Mouse (Mus musculus) heart, embryonic 11.5 days (tissue): Measurements from ENCODE around the gene Tmx2. TPM values are rescaled to one million over a fixed set of nuclear protein-coding genes. Genes with fewer than 3 reads are reported as not detected.
A peak's percentile ranks its signal among the peaks of the same experiment; 100 is the strongest.

ENCODE experiments used
- ATAC-seq: fragments of 200-750 bp; cut with Nextera tagmentation; replicated peaks from 2 replicates; pipeline ENCODE4 v1.8.0; 2017; ENCODE audit warnings: moderate library complexity; ENCODE audit not compliant: insufficient number of reproducible peaks, low FRiP score, low TSS enrichment
- H3K27ac ChIP-seq: fragments of 300-500 bp; sonication (generic); 2 replicates; pipeline ENCODE4 v1.5.1; 2014; ENCODE audit warnings: mild to moderate bottlenecking, low read depth, low read length
- H3K27me3 ChIP-seq: fragments of 300-500 bp; sonication (generic); 2 replicates; pipeline ENCODE4 v1.6.1; 2014; ENCODE audit warnings: mild to moderate bottlenecking, low read length, mixed read lengths; ENCODE audit not compliant: control insufficient read depth, insufficient read depth
- H3K36me3 ChIP-seq: fragments of 300-500 bp; sonication (generic); 2 replicates; pipeline ENCODE4 v1.6.1; 2014; ENCODE audit warnings: mild to moderate bottlenecking, low read length, moderate library complexity, mixed read lengths; ENCODE audit not compliant: control insufficient read depth, insufficient read depth
- H3K4me1 ChIP-seq: fragments of 300-500 bp; sonication (generic); 2 replicates; pipeline ENCODE4 v1.6.1; 2014; ENCODE audit warnings: low read length; ENCODE audit not compliant: control insufficient read depth, insufficient read depth
- H3K4me2 ChIP-seq: fragments of 300-500 bp; sonication (generic); 2 replicates; pipeline ENCODE4 v1.6.1; 2014; ENCODE audit warnings: mild to moderate bottlenecking, moderate library complexity
- H3K4me3 ChIP-seq: fragments of 300-500 bp; sonication (generic); 2 replicates; pipeline ENCODE4 v1.5.1; 2014; ENCODE audit warnings: low read depth, low read length
- H3K9ac ChIP-seq: fragments of 300-500 bp; sonication (generic); 2 replicates; pipeline ENCODE4 v1.6.1; 2014; ENCODE audit warnings: mild to moderate bottlenecking, low read depth, low read length, moderate library complexity
- H3K9me3 ChIP-seq: fragments of 300-500 bp; sonication (generic); replicated peaks from 2 replicates; pipeline ENCODE4 v1.6.1; 2016; ENCODE audit warnings: low read length; ENCODE audit not compliant: control insufficient read depth
- WGBS: fragments of 180-500 bp; shearing (Covaris S2); extraction: QIAGEN DNeasy Blood & Tissue Kit; methylation state at CpG from one replicate; pipeline ENCODE4 v1.1.7; 2014; ENCODE audit not compliant: insufficient replicate concordance; 5-methylcytosine and 5-hydroxymethylcytosine counted together
- polyA plus RNA-seq: library from polyadenylated mRNA; unstranded; fragments of >200 nt; fragmentation: Nextera tagmentation; extraction: Ambion mirVana; gene quantifications from 2 replicates; pipeline ENCODE4 v1.2.1, GENCODE M21; 2014

The Tmx2 gene
- polyA plus RNA-seq, 1 experiment from 2014 or later: 144 TPM

GRCm38 (mm10) chr2:84638428-84639220 is 40.3 kb downstream of the Tmx2 start:
- WGBS: 44% methylated on average over 5 of the region's 5 CpGs
- H3K36me3 ChIP-seq: no peaks in the 10 kb centered on the region
- no peak overlapping the region for H3K4me3 ChIP-seq
- peak overlapping the region; percentile 98 for H3K27ac ChIP-seq
- no peaks in the 10 kb centered on the region for H3K27me3 ChIP-seq
- H3K9ac ChIP-seq: peak overlapping the region; percentile 31; the same call in 1 of the 2 replicates
- ATAC-seq: no peak
- peak overlapping the region; percentile 56 for H3K4me2 ChIP-seq
- no peaks in the 10 kb centered on the region for H3K9me3 ChIP-seq
- H3K4me1 ChIP-seq: peaks cover 80% of the 10 kb centered on the region

GRCm38 (mm10) chr2:84637452-84638165 is 41.3 kb downstream of the Tmx2 start:
- peak overlapping the region; percentile 98 for H3K27ac ChIP-seq
- H3K9me3 ChIP-seq: no peaks in the 10 kb centered on the region
- no peaks in the 10 kb centered on the region for H3K36me3 ChIP-seq
- no peak for ATAC-seq
- H3K4me3 ChIP-seq: no peak overlapping the region
- H3K4me2 ChIP-seq: peak overlapping the region; percentile 56
- H3K27me3 ChIP-seq: no peaks in the 10 kb centered on the region
- H3K9ac ChIP-seq: peak overlapping the region; percentile 48; the same call in 1 of the 2 replicates
- WGBS: 24% methylated on average over 7 of the region's 7 CpGs
- H3K4me1 ChIP-seq: peaks cover 79% of the 10 kb centered on the region

- H3K27me3 ChIP-seq: no peaks in the 10 kb centered on the region
- H3K9ac ChIP-seq: peak overlapping the region; percentile 64
- no peak for ATAC-seq
- peaks cover 83% of the 10 kb centered on the region for H3K4me1 ChIP-seq
- H3K4me3 ChIP-seq: peak overlapping the region; percentile 31
- no peaks in the 10 kb centered on the region for H3K9me3 ChIP-seq
- 17% methylated on average over 8 of the region's 8 CpGs for WGBS
- H3K4me2 ChIP-seq: peak overlapping the region; percentile 61
- H3K36me3 ChIP-seq: no peaks in the 10 kb centered on the region
- peak overlapping the region; percentile 98 for H3K27ac ChIP-seq
Observed at GRCm38 (mm10) chr2:84636231-84636741, 42.7 kb downstream of the Tmx2 start.

- peak overlapping the region; percentile 98 for H3K27ac ChIP-seq
- H3K36me3 ChIP-seq: no peaks in the 10 kb centered on the region
- ATAC-seq: peak; percentile 88
- peak overlapping the region; percentile 61 for H3K4me2 ChIP-seq
- H3K9me3 ChIP-seq: no peaks in the 10 kb centered on the region
- H3K9ac ChIP-seq: peak overlapping the region; percentile 64
- no peaks in the 10 kb centered on the region for H3K27me3 ChIP-seq
- peak overlapping the region; percentile 31; the same call in 1 of the 2 replicates for H3K4me3 ChIP-seq
- H3K4me1 ChIP-seq: peaks cover 78% of the 10 kb centered on the region
- 2% methylated on average over 2 of the region's 2 CpGs for WGBS
Observed at GRCm38 (mm10) chr2:84635611-84636010, 43.3 kb downstream of the Tmx2 start.

- peak overlapping the region; percentile 61 for H3K4me2 ChIP-seq
- peak overlapping the region; percentile 64 for H3K9ac ChIP-seq
- H3K4me1 ChIP-seq: peaks cover 73% of the 10 kb centered on the region
- ATAC-seq: no peak
- peak overlapping the region; percentile 98 for H3K27ac ChIP-seq
- no peaks in the 10 kb centered on the region for H3K36me3 ChIP-seq
- H3K4me3 ChIP-seq: peak overlapping the region; percentile 31
- WGBS: 15% methylated on average over 4 of the region's 4 CpGs
- no peaks in the 10 kb centered on the region for H3K9me3 ChIP-seq
- no peaks in the 10 kb centered on the region for H3K27me3 ChIP-seq
Observed at GRCm38 (mm10) chr2:84634934-84635482, 43.9 kb downstream of the Tmx2 start.

- Histone ChIP-seq H3K36me3 (no peaks in the 10 kb centered on the region), H3K4me3 (peak overlapping the region; percentile 5; the same call in 1 of the 2 replicates), H3K4me1 (peaks cover 71% of the 10 kb centered on the region), H3K27me3 (no peaks in the 10 kb centered on the region), H3K9ac (peak overlapping the region; percentile 64), H3K9me3 (no peaks in the 10 kb centered on the region), H3K4me2 (peak overlapping the region; percentile 61), H3K27ac (peak overlapping the region; percentile 98)
- 29% methylated on average over 4 of the region's 4 CpGs for WGBS
- no peak for ATAC-seq
Observed at GRCm38 (mm10) chr2:84634006-84634405, 44.9 kb downstream of the Tmx2 start.

- H3K36me3 ChIP-seq: no peaks in the 10 kb centered on the region
- H3K27me3 ChIP-seq: no peaks in the 10 kb centered on the region
- no peak; the same call in 1 of the 2 replicates for ATAC-seq
- 0% methylated on average over 3 of the region's 3 CpGs for WGBS
- H3K4me1 ChIP-seq: peaks cover 65% of the 10 kb centered on the region
- H3K9ac ChIP-seq: peak overlapping the region; percentile 64
- peak overlapping the region; percentile 98 for H3K27ac ChIP-seq
- H3K4me3 ChIP-seq: no peak overlapping the region
- H3K4me2 ChIP-seq: peak overlapping the region; percentile 54
- no peaks in the 10 kb centered on the region for H3K9me3 ChIP-seq
Observed at GRCm38 (mm10) chr2:84632999-84633398, 45.9 kb downstream of the Tmx2 start.

- no peaks in the 10 kb centered on the region for H3K36me3 ChIP-seq
- H3K4me2 ChIP-seq: peak overlapping the region; percentile 54; the same call in 1 of the 2 replicates
- no peaks in the 10 kb centered on the region for H3K27me3 ChIP-seq
- H3K4me3 ChIP-seq: no peak overlapping the region
- H3K4me1 ChIP-seq: peaks cover 63% of the 10 kb centered on the region
- no peaks in the 10 kb centered on the region for H3K9me3 ChIP-seq
- no peak for ATAC-seq
- H3K27ac ChIP-seq: peak overlapping the region; percentile 98
- 89% methylated on average over 1 of the region's 1 CpGs for whole genome bisulfite sequencing
- H3K9ac ChIP-seq: no peak overlapping the region
Observed at GRCm38 (mm10) chr2:84632001-84632400, 46.9 kb downstream of the Tmx2 start.
